Comparison of ENCODE assay signal across 17 mouse cellular contexts in the genomic region with DNA sequence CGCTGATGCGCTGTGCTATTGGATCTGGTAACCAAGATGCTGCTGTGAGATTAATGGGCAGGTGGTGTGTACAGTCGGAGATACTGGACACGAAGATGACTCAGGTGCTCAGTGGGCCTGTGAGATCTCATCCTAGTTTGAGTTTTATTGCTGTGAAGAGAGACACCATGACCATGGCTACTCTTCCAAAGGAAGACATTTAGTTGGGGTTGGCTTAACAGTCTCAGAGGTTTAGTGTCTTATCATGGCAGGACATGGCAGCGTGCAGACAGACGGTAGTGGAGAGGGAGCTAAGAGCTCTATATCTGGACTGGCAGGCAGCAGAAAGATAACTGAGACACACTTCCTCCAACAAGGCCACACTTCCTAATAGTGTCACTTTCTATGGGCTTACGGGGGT. TPM values are rescaled to one million over a fixed set of nuclear protein-coding genes. Genes with fewer than 3 reads are reported as not detected.
DNase-seq lines count a peak whose midpoint lies in the region; ATAC-seq lines count a peak whose summit lies in the region.
"Had no signal": no experiment of that assay in that cellular context is flagged by ENCODE, and none has a peak within 500 bp of the region (broad histone marks: within the 10 kb centered on the region; RNA-seq: fewer than 3 reads in every experiment).

No protein-coding gene starts in this region.

- H3K4me2 ChIP-seq in liver, embryonic 11.5 days, result peak overlapping the region; percentile 34; the same call in 1 of the 2 replicates
- H3K4me2 ChIP-seq in midbrain, embryonic 13.5 days (replicated peaks), result no peak overlapping the region
- H3K4me2 ChIP-seq: limb, embryonic 12.5 days had no signal

- H3K27me3 ChIP-seq in liver, embryonic 11.5 days (replicated peaks; ENCODE audit: control insufficient read depth, insufficient read depth, low read length), result no peaks in the 10 kb centered on the region
- no peaks in the 10 kb centered on the region for H3K27me3 ChIP-seq in midbrain, embryonic 13.5 days
- H3K27me3 ChIP-seq: limb, embryonic 12.5 days had no signal

- H3K4me3 ChIP-seq in liver, embryonic 11.5 days (ENCODE audit: low read depth, low read length), result no peak overlapping the region
- no peak overlapping the region for H3K4me3 ChIP-seq in midbrain, embryonic 13.5 days (replicated peaks)
- H3K4me3 ChIP-seq: left cerebral cortex, adult 2 months; limb, embryonic 12.5 days had no signal

- H3K27ac ChIP-seq in liver, embryonic 11.5 days (ENCODE audit: low read depth, low read length), result peak overlapping the region; percentile 83
- no peak overlapping the region for H3K27ac ChIP-seq in midbrain, embryonic 13.5 days
- H3K27ac ChIP-seq: left cerebral cortex, adult 2 months; limb, embryonic 12.5 days had no signal

- peaks cover 30% of the 10 kb centered on the region for H3K4me1 ChIP-seq in liver, embryonic 11.5 days (replicated peaks; ENCODE audit: control insufficient read depth, insufficient read depth, low read length)
- H3K4me1 ChIP-seq in midbrain, embryonic 13.5 days (replicated peaks), result no peaks in the 10 kb centered on the region
- H3K4me1 ChIP-seq: limb, embryonic 12.5 days had no signal

- peak; percentile 96 for ATAC-seq in liver, embryonic 11.5 days (replicated peaks; ENCODE audit: low FRiP score)
- peak; percentile 93 for ATAC-seq in megakaryocyte progenitor cell, adult 5-6 weeks (replicated peaks; ENCODE audit: poor library complexity)
- no peak for ATAC-seq in midbrain, embryonic 13.5 days
- ATAC-seq: hindbrain, embryonic 16.5 days had no signal

- peaks cover 28% of the 10 kb centered on the region for H3K36me3 ChIP-seq in liver, embryonic 11.5 days (ENCODE audit: control insufficient read depth, insufficient read depth, low read length)
- peaks cover 73% of the 10 kb centered on the region for H3K36me3 ChIP-seq in midbrain, embryonic 13.5 days

- peak; percentile 35 for DNase-seq in spleen, adult 12 weeks (ENCODE audit: low spot score)
- no peak for DNase-seq in spleen, postnatal 14 days (ENCODE audit: low spot score in 2 of 2)
- peak; percentile 64 for DNase-seq in c-Kit-negative CD71-positive TER-119-positive erythroid progenitor cells, embryonic 14.5 days (ENCODE audit: low read depth, low spot score)
- no peak for DNase-seq in liver, embryonic 11.5 days (ENCODE audit: low spot score)
- no peak for DNase-seq in layer of hippocampus, adult 18-20 months (ENCODE audit: low spot score in 2 of 2)
- no peak for DNase-seq in kidney, adult 9 months
- DNase-seq: adrenal gland, postnatal 14 days; cerebellum, postnatal 36 days; heart, postnatal 14 days; right cerebral cortex, adult 18-20 months had no signal

- no peaks in the 10 kb centered on the region for H3K9me3 ChIP-seq in liver, embryonic 11.5 days (ENCODE audit: control insufficient read depth, low read length)
- H3K9me3 ChIP-seq in midbrain, embryonic 13.5 days, result no peaks in the 10 kb centered on the region
- H3K9me3 ChIP-seq: limb, embryonic 12.5 days had no signal

- H3K9ac ChIP-seq in liver, embryonic 11.5 days (ENCODE audit: low read depth, low read length), result no peak overlapping the region
- no peak overlapping the region for H3K9ac ChIP-seq in midbrain, embryonic 13.5 days (replicated peaks)
- H3K9ac ChIP-seq: limb, embryonic 12.5 days had no signal

- 57% methylated on average over 7 of the region's 7 CpGs for WGBS in liver, embryonic 11.5 days
- WGBS in midbrain, embryonic 13.5 days, result 97% methylated on average over 7 of the region's 7 CpGs

RNA-seq across cellular contexts. Expression of gene Ppp2r1b, which starts 33.9 kb away (rescaled TPM):
- 143 and 172 TPM in 2 replicates for polyA plus RNA-seq in liver, embryonic 11.5 days (2014; fragmentation: Nextera tagmentation; extraction: Ambion mirVana)
- total RNA-seq in megakaryocyte progenitor cell, adult 5-6 weeks (2015), result 39.5 and 40.0 TPM in 2 replicates
- total RNA-seq in megakaryocyte progenitor cell, adult 5-6 weeks (2017), result 47.9 and 55.2 TPM in 2 replicates
- total RNA-seq in layer of hippocampus, adult 18-20 months (2021), result 10 to 100 TPM; 17.4 to 17.7 TPM
- polyA plus RNA-seq in midbrain, embryonic 13.5 days (2015; fragmentation: Nextera tagmentation; extraction: Ambion mirVana), result 56.1 and 58.0 TPM in 2 replicates

RNA-seq across cellular contexts. Expression of gene 1110032A03Rik, which starts 35.9 kb away (rescaled TPM):
- polyA plus RNA-seq in liver, embryonic 11.5 days (2014; fragmentation: Nextera tagmentation; extraction: Ambion mirVana), result 16.2 and 17.5 TPM in 2 replicates
- total RNA-seq in megakaryocyte progenitor cell, adult 5-6 weeks (2015), result 19.5 and 19.7 TPM in 2 replicates
- total RNA-seq in megakaryocyte progenitor cell, adult 5-6 weeks (2017), result 13.3 and 16.4 TPM in 2 replicates
- 10 to 100 TPM; 27.4 to 32.7 TPM for total RNA-seq in layer of hippocampus, adult 18-20 months (2021)
- polyA plus RNA-seq in midbrain, embryonic 13.5 days (2015; fragmentation: Nextera tagmentation; extraction: Ambion mirVana), result 59.9 and 61.7 TPM in 2 replicates

RNA-seq across cellular contexts. Expression of gene Alg9, which starts 36.4 kb away (rescaled TPM):
- 33.0 and 40.0 TPM in 2 replicates for polyA plus RNA-seq in liver, embryonic 11.5 days (2014; fragmentation: Nextera tagmentation; extraction: Ambion mirVana)
- total RNA-seq in megakaryocyte progenitor cell, adult 5-6 weeks (2015), result 23.2 and 30.8 TPM in 2 replicates
- total RNA-seq in megakaryocyte progenitor cell, adult 5-6 weeks (2017), result 21.4 and 24.7 TPM in 2 replicates
- 10 to 100 TPM; 27.3 to 28.0 TPM for total RNA-seq in layer of hippocampus, adult 18-20 months (2021)
- 51.6 and 53.5 TPM in 2 replicates for polyA plus RNA-seq in midbrain, embryonic 13.5 days (2015; fragmentation: Nextera tagmentation; extraction: Ambion mirVana)

RNA-seq across cellular contexts. Expression of gene Fdxacb1, which starts 43.2 kb away (rescaled TPM):
- polyA plus RNA-seq in liver, embryonic 11.5 days (2014; fragmentation: Nextera tagmentation; extraction: Ambion mirVana), result 15.7 and 16.0 TPM in 2 replicates
- total RNA-seq in megakaryocyte progenitor cell, adult 5-6 weeks (2015), result 6.9 and 7.8 TPM in 2 replicates
- 6.0 and 7.0 TPM in 2 replicates for total RNA-seq in megakaryocyte progenitor cell, adult 5-6 weeks (2017)
- 1 to 10 TPM; 5.2 to 5.9 TPM for total RNA-seq in layer of hippocampus, adult 18-20 months (2021)
- polyA plus RNA-seq in midbrain, embryonic 13.5 days (2015; fragmentation: Nextera tagmentation; extraction: Ambion mirVana), result 11.5 and 14.3 TPM in 2 replicates

RNA-seq across cellular contexts. Expression of gene Hspb2, which starts 59.0 kb away (rescaled TPM):
- 1.3 and 2.3 TPM in 2 replicates for polyA plus RNA-seq in liver, embryonic 11.5 days (2014; fragmentation: Nextera tagmentation; extraction: Ambion mirVana)
- total RNA-seq in megakaryocyte progenitor cell, adult 5-6 weeks (2015), result not detected in 2 replicates
- not detected in 2 replicates for total RNA-seq in megakaryocyte progenitor cell, adult 5-6 weeks (2017)
- 1 to 10 TPM in 1 of 2 experiments, under 1 TPM in 1; 0.67 to 1.9 TPM for total RNA-seq in layer of hippocampus, adult 18-20 months (2021)
- polyA plus RNA-seq in midbrain, embryonic 13.5 days (2015; fragmentation: Nextera tagmentation; extraction: Ambion mirVana), result 0.42 and 0.54 TPM in 2 replicates
- total RNA-seq: neutrophil, adult 5-6 weeks had no signal
- polyA plus RNA-seq: forebrain, embryonic 11.5 days had no signal

Comparison
In these comparisons a context has a peak if more than half of its experiments do, and no peak if none do; other contexts are left out.
1. DNase-seq: peak in spleen, adult 12 weeks (single experiment) and c-Kit-negative CD71-positive TER-119-positive erythroid progenitor cells, embryonic 14.5 days (single experiment); none in spleen, postnatal 14 days (0 of 2), liver, embryonic 11.5 days (single experiment), layer of hippocampus, adult 18-20 months (0 of 2) and kidney, adult 9 months (single experiment).